Mouse (Mus musculus) intestine, embryonic 14.5 days (tissue): ENCODE results near the gene Saxo1. TPM values are rescaled to one million over a fixed set of nuclear protein-coding genes. Genes with fewer than 3 reads are reported as not detected.

Source experiments
- ATAC-seq: fragments of 200-750 bp; cut with Nextera tagmentation; replicated peaks from 2 replicates; pipeline ENCODE4 v1.8.0; 2017; ENCODE audit warnings: low read depth, moderate number of reproducible peaks, moderate TSS enrichment, moderate library complexity; ENCODE audit not compliant: low FRiP score, low TSS enrichment
- DNase-seq: peaks from one replicate; pipeline ENCODE4 v3.0.0-alpha.2; 2018; ENCODE audit warnings: low spot score
- H3K27ac ChIP-seq: fragments of 300-500 bp; sonication (generic); 2 replicates; pipeline ENCODE4 v1.5.1; 2014; ENCODE audit warnings: low read depth, mild to moderate bottlenecking, control low read depth
- H3K27me3 ChIP-seq: fragments of 300-500 bp; sonication (generic); replicated peaks from 2 replicates; pipeline ENCODE4 v1.6.1; 2014; ENCODE audit warnings: low read length, control low read depth; ENCODE audit not compliant: control insufficient read depth, insufficient read depth
- H3K36me3 ChIP-seq: fragments of 300-500 bp; sonication (generic); 2 replicates; pipeline ENCODE4 v1.6.1; 2014; ENCODE audit warnings: low read length, control low read depth; ENCODE audit not compliant: control insufficient read depth, insufficient read depth
- H3K4me1 ChIP-seq: fragments of 300-500 bp; sonication (generic); replicated peaks from 2 replicates; pipeline ENCODE4 v1.6.1; 2014; ENCODE audit warnings: low read length, control low read depth, mixed read lengths; ENCODE audit not compliant: control insufficient read depth, insufficient read depth
- H3K4me2 ChIP-seq: fragments of 300-500 bp; sonication (generic); 2 replicates; pipeline ENCODE4 v1.6.1; 2014; ENCODE audit warnings: low read length
- H3K4me3 ChIP-seq: fragments of 300-500 bp; sonication (generic); 2 replicates; pipeline ENCODE4 v1.5.1; 2014; ENCODE audit warnings: low read depth, low read length, control low read depth, mixed read lengths
- H3K9ac ChIP-seq: fragments of 300-500 bp; sonication (generic); 2 replicates; pipeline ENCODE4 v1.6.1; 2014; ENCODE audit warnings: mild to moderate bottlenecking, low read length
- H3K9me3 ChIP-seq: fragments of 300-500 bp; sonication (generic); 2 replicates; pipeline ENCODE4 v1.6.1; 2016; ENCODE audit warnings: low read length, control low read depth; ENCODE audit not compliant: control insufficient read depth
- WGBS: fragments of 180-500 bp; shearing (Covaris S2); extraction: QIAGEN DNeasy Blood & Tissue Kit; methylation state at CpG from one replicate; pipeline ENCODE4 v1.1.7; 2014; 5-methylcytosine and 5-hydroxymethylcytosine counted together
- polyA plus RNA-seq: library from polyadenylated mRNA; unstranded; fragments of >200 nt; fragmentation: Nextera tagmentation; extraction: Ambion mirVana; gene quantifications from 2 replicates; pipeline ENCODE4 v1.2.1, GENCODE M21; 2014

The Saxo1 gene
- polyA plus RNA-seq, 1 experiment from 2014 or later: not detected

- Histone ChIP-seq H3K27me3 (no peaks in the 10 kb centered on the region), H3K9ac (no peak overlapping the region), H3K36me3 (no peaks in the 10 kb centered on the region), H3K27ac (no peak overlapping the region), H3K4me2 (no peak overlapping the region), H3K9me3 (no peaks in the 10 kb centered on the region), H3K4me3 (no peak overlapping the region), H3K4me1 (no peaks in the 10 kb centered on the region)
- 87% methylated on average over 5 of the region's 5 CpGs for WGBS
- ATAC-seq (no peak), DNase-seq (no peak)
Observed at GRCm38 (mm10) chr4:86538936-86539335, 19.2 kb downstream of the Saxo1 start.

- Histone ChIP-seq H3K4me3 (no peak overlapping the region), H3K4me1 (no peaks in the 10 kb centered on the region), H3K27ac (no peak overlapping the region), H3K27me3 (no peaks in the 10 kb centered on the region), H3K9me3 (no peaks in the 10 kb centered on the region), H3K4me2 (no peak overlapping the region), H3K36me3 (no peaks in the 10 kb centered on the region), H3K9ac (no peak overlapping the region)
- 49% methylated on average over 4 of the region's 4 CpGs for WGBS
- no peak for DNase-seq
- no peak for ATAC-seq
Observed at GRCm38 (mm10) chr4:86537972-86538371, 20.2 kb downstream of the Saxo1 start.

GRCm38 (mm10) chr4:86534091-86534481 is 24.0 kb downstream of the Saxo1 start:
- peak; percentile 33 for DNase-seq
- Histone ChIP-seq H3K27me3 (no peaks in the 10 kb centered on the region), H3K4me1 (no peaks in the 10 kb centered on the region), H3K36me3 (no peaks in the 10 kb centered on the region), H3K4me3 (no peak overlapping the region), H3K27ac (no peak overlapping the region), H3K9ac (no peak overlapping the region), H3K4me2 (no peak overlapping the region), H3K9me3 (no peaks in the 10 kb centered on the region)
- WGBS: 52% methylated on average over 5 of the region's 5 CpGs
- no peak for ATAC-seq

- peak; percentile 18 for DNase-seq
- ATAC-seq: no peak
Observed at GRCm38 (mm10) chr4:86533406-86534090, 24.6 kb downstream of the Saxo1 start.

GRCm38 (mm10) chr4:86529161-86529560 is 29.0 kb downstream of the Saxo1 start:
- WGBS: 78% methylated on average over 6 of the region's 6 CpGs
- no peak for DNase-seq

More at GRCm38 (mm10) chr4:86533406-86534090, 24.6 kb downstream of the Saxo1 start:
- WGBS: 62% methylated on average over 8 of the region's 8 CpGs
- Histone ChIP-seq H3K27ac (no peak overlapping the region), H3K9ac (no peak overlapping the region), H3K9me3 (no peaks in the 10 kb centered on the region), H3K27me3 (no peaks in the 10 kb centered on the region), H3K4me3 (no peak overlapping the region), H3K36me3 (no peaks in the 10 kb centered on the region), H3K4me2 (no peak overlapping the region), H3K4me1 (no peaks in the 10 kb centered on the region)

GRCm38 (mm10) chr4:86527162-86528136 is 30.7 kb downstream of the Saxo1 start:
- no peak overlapping the region for H3K27ac ChIP-seq
- WGBS: 64% methylated on average over 11 of the region's 11 CpGs

More at GRCm38 (mm10) chr4:86529161-86529560, 29.0 kb downstream of the Saxo1 start:
- H3K27ac ChIP-seq: no peak overlapping the region
- no peaks in the 10 kb centered on the region for H3K9me3 ChIP-seq
- H3K4me1 ChIP-seq: no peaks in the 10 kb centered on the region
- H3K4me3 ChIP-seq: no peak overlapping the region
- H3K36me3 ChIP-seq: no peaks in the 10 kb centered on the region
- no peak overlapping the region for H3K4me2 ChIP-seq
- H3K9ac ChIP-seq: no peak overlapping the region
- ATAC-seq: no peak
- no peaks in the 10 kb centered on the region for H3K27me3 ChIP-seq

GRCm38 (mm10) chr4:86524483-86524882 is 33.6 kb downstream of the Saxo1 start:
- Histone ChIP-seq H3K9ac (no peak overlapping the region), H3K27me3 (no peaks in the 10 kb centered on the region), H3K27ac (no peak overlapping the region), H3K4me2 (no peak overlapping the region), H3K4me3 (no peak overlapping the region), H3K4me1 (no peaks in the 10 kb centered on the region), H3K36me3 (no peaks in the 10 kb centered on the region), H3K9me3 (no peaks in the 10 kb centered on the region)
- WGBS: 89% methylated on average over 1 of the region's 1 CpGs
- no peak for ATAC-seq
- no peak for DNase-seq

More at GRCm38 (mm10) chr4:86527162-86528136, 30.7 kb downstream of the Saxo1 start:
- H3K9ac ChIP-seq: no peak overlapping the region
- no peak overlapping the region for H3K4me3 ChIP-seq
- DNase-seq (no peak), ATAC-seq (no peak)
- H3K4me2 ChIP-seq: no peak overlapping the region
- no peaks in the 10 kb centered on the region for H3K36me3 ChIP-seq
- no peaks in the 10 kb centered on the region for H3K27me3 ChIP-seq
- H3K9me3 ChIP-seq: no peaks in the 10 kb centered on the region
- H3K4me1 ChIP-seq: no peaks in the 10 kb centered on the region

- no peaks in the 10 kb centered on the region for H3K4me1 ChIP-seq
- no peaks in the 10 kb centered on the region for H3K27me3 ChIP-seq
- no peak overlapping the region for H3K9ac ChIP-seq
- no peak for DNase-seq
- WGBS: 76% methylated on average over 5 of the region's 5 CpGs
- H3K27ac ChIP-seq: no peak overlapping the region
- ATAC-seq: no peak
- no peak overlapping the region for H3K4me2 ChIP-seq
- H3K36me3 ChIP-seq: no peaks in the 10 kb centered on the region
- H3K9me3 ChIP-seq: no peaks in the 10 kb centered on the region
- no peak overlapping the region for H3K4me3 ChIP-seq
Observed at GRCm38 (mm10) chr4:86523771-86524170, 34.4 kb downstream of the Saxo1 start.
